Mouse (Mus musculus) limb, embryonic 13.5 days (tissue): ENCODE measurements around the gene Idua. TPM values are rescaled to one million over a fixed set of nuclear protein-coding genes. Genes with fewer than 3 reads are reported as not detected.

Experiments used
- ATAC-seq: fragments of 200-750 bp; cut with Nextera tagmentation; 2 replicates; pipeline ENCODE4 v1.8.0; 2017; ENCODE audit warnings: low read depth, moderate number of reproducible peaks, moderate TSS enrichment; ENCODE audit not compliant: low FRiP score
- H3K27ac ChIP-seq: fragments of 300-500 bp; sonication (generic); 2 replicates; pipeline ENCODE4 v1.5.1; 2015; ENCODE audit warnings: inconsistent platforms, mild to moderate bottlenecking, moderate library complexity
- H3K27me3 ChIP-seq: fragments of 300-500 bp; sonication (generic); 2 replicates; pipeline ENCODE4 v1.6.1; 2015; ENCODE audit warnings: mild to moderate bottlenecking, inconsistent platforms
- H3K36me3 ChIP-seq: fragments of 300-500 bp; sonication (generic); 2 replicates; pipeline ENCODE4 v1.6.1; 2015; ENCODE audit warnings: inconsistent platforms, mild to moderate bottlenecking, moderate library complexity
- H3K4me1 ChIP-seq: fragments of 300-500 bp; sonication (generic); 2 replicates; pipeline ENCODE4 v1.6.1; 2015; ENCODE audit warnings: inconsistent platforms
- H3K4me2 ChIP-seq: fragments of 300-500 bp; sonication (generic); replicated peaks from 2 replicates; pipeline ENCODE4 v1.6.1; 2015; ENCODE audit warnings: inconsistent platforms, mild to moderate bottlenecking, moderate library complexity
- H3K4me3 ChIP-seq: fragments of 300-500 bp; sonication (generic); 2 replicates; pipeline ENCODE4 v1.5.1; 2015; ENCODE audit warnings: moderate library complexity, mild to moderate bottlenecking, inconsistent platforms
- H3K9ac ChIP-seq: fragments of 300-500 bp; sonication (generic); 2 replicates; pipeline ENCODE4 v1.6.1; 2015; ENCODE audit warnings: mild to moderate bottlenecking, inconsistent platforms
- H3K9me3 ChIP-seq: fragments of 300-500 bp; sonication (generic); 2 replicates; pipeline ENCODE4 v1.6.1; 2016; ENCODE audit warnings: inconsistent platforms
- WGBS: fragments of 180-500 bp; shearing (Covaris S2); methylation state at CpG from one replicate; pipeline ENCODE4 v1.1.7; 2015; 5-methylcytosine and 5-hydroxymethylcytosine counted together
- polyA plus RNA-seq: library from polyadenylated mRNA; unstranded; fragments of >200 nt; fragmentation: Nextera tagmentation; extraction: Ambion mirVana; gene quantifications from 2 replicates; pipeline ENCODE4 v1.2.1, GENCODE M21; 2015

Idua gene
- polyA plus RNA-seq, 1 experiment from 2014 or later = 18.2 TPM

GRCm38 (mm10) chr5:108675251-108675816 is 15.2 kb downstream of the Idua start, which contains the start of gene Slc26a1:
TSS of gene Slc26a1 (minus strand) at chr5:108675569.
- Histone ChIP-seq H3K27me3 (no peaks in the 10 kb centered on the region), H3K4me2 (no peak within 1 kb of the TSS), H3K9me3 (no peaks in the 10 kb centered on the region), H3K4me1 (peaks cover 24% of the 10 kb centered on the region), H3K27ac (no peak within 1 kb of the TSS), H3K4me3 (no peak within 1 kb of the TSS), H3K36me3 (peaks cover 26% of the 10 kb centered on the region), H3K9ac (no peak within 1 kb of the TSS)
- no peak for ATAC-seq
- 77% methylated on average over 9 of the region's 9 CpGs for WGBS

- peaks cover 20% of the 10 kb centered on the region for H3K4me1 ChIP-seq
- H3K27me3 ChIP-seq = no peaks in the 10 kb centered on the region
- WGBS = 15% methylated on average over 5 of the region's 5 CpGs
- peak overlapping the region; percentile 89 for H3K27ac ChIP-seq
- H3K9me3 ChIP-seq = no peaks in the 10 kb centered on the region
- ATAC-seq = peak; percentile 45
- H3K4me2 ChIP-seq = peak overlapping the region; percentile 73
- H3K4me3 ChIP-seq = peak overlapping the region; percentile 42
- H3K9ac ChIP-seq = peak overlapping the region; percentile 62
- peaks cover 25% of the 10 kb centered on the region for H3K36me3 ChIP-seq
Observed at GRCm38 (mm10) chr5:108676772-108677498, 16.8 kb downstream of the Idua start.

- peak; percentile 89 for ATAC-seq
- peak overlapping the region; percentile 89 for H3K27ac ChIP-seq
- H3K4me3 ChIP-seq = peak overlapping the region; percentile 42
- H3K9ac ChIP-seq = peak overlapping the region; percentile 62
- peak overlapping the region; percentile 73 for H3K4me2 ChIP-seq
- WGBS = 3% methylated on average over 25 of the region's 25 CpGs
- peaks cover 18% of the 10 kb centered on the region for H3K36me3 ChIP-seq
- H3K9me3 ChIP-seq = no peaks in the 10 kb centered on the region
- peaks cover 20% of the 10 kb centered on the region for H3K4me1 ChIP-seq
- no peaks in the 10 kb centered on the region for H3K27me3 ChIP-seq
Observed at GRCm38 (mm10) chr5:108677605-108678295, 17.6 kb downstream of the Idua start.

DNA sequence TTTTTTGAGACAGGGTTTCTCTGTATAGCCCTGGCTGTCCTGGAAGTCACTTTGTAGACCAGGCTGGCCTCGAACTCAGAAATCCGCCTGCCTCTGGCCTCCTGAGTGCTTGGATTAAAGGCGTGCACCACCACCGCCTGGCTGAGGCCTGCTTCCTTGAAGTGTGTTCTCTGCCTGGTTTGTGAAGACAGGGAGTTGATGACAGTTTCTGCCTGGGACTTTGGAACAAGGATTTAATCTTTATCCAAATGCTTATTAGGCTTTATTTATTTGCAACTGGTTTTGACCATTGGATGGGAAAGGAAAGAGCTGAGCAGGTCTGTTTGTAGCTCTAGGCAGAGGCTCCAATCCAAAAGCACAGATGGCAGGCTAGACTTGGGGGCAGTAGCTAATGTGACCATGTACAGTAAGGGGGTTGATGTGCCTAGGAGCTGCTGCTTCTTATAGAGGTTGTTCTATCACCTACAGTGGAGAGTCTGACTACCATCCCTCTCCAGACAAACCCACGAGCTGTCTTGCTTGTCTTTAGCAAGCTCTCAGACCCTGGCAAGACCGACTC is 18.2 kb downstream of the Idua start:
- Histone ChIP-seq H3K36me3 (peaks cover 15% of the 10 kb centered on the region; the same call in 1 of the 2 replicates), H3K4me2 (no peak overlapping the region), H3K9ac (no peak overlapping the region), H3K27me3 (no peaks in the 10 kb centered on the region), H3K27ac (no peak overlapping the region), H3K9me3 (no peaks in the 10 kb centered on the region), H3K4me1 (peaks cover 20% of the 10 kb centered on the region), H3K4me3 (no peak overlapping the region)
- ATAC-seq = no peak
- 92% methylated on average over 6 of the region's 6 CpGs for WGBS

- Histone ChIP-seq H3K27ac (no peak overlapping the region), H3K27me3 (no peaks in the 10 kb centered on the region), H3K4me3 (no peak overlapping the region), H3K4me1 (peaks cover 17% of the 10 kb centered on the region), H3K9me3 (no peaks in the 10 kb centered on the region), H3K9ac (no peak overlapping the region), H3K4me2 (no peak overlapping the region), H3K36me3 (peaks cover 22% of the 10 kb centered on the region; the same call in 1 of the 2 replicates)
- ATAC-seq = no peak
- WGBS = 52% methylated on average over 3 of the region's 3 CpGs
Observed at GRCm38 (mm10) chr5:108679909-108680308, 19.8 kb downstream of the Idua start.

- Histone ChIP-seq H3K9me3 (no peaks in the 10 kb centered on the region), H3K4me1 (peaks cover 17% of the 10 kb centered on the region), H3K27me3 (no peaks in the 10 kb centered on the region), H3K4me3 (no peak overlapping the region), H3K9ac (no peak overlapping the region), H3K27ac (no peak overlapping the region), H3K36me3 (peaks cover 25% of the 10 kb centered on the region; the same call in 1 of the 2 replicates), H3K4me2 (no peak overlapping the region)
- no peak for ATAC-seq
- WGBS = 91% methylated on average over 6 of the region's 6 CpGs
Observed at GRCm38 (mm10) chr5:108680871-108681270, 20.7 kb downstream of the Idua start.

DNA sequence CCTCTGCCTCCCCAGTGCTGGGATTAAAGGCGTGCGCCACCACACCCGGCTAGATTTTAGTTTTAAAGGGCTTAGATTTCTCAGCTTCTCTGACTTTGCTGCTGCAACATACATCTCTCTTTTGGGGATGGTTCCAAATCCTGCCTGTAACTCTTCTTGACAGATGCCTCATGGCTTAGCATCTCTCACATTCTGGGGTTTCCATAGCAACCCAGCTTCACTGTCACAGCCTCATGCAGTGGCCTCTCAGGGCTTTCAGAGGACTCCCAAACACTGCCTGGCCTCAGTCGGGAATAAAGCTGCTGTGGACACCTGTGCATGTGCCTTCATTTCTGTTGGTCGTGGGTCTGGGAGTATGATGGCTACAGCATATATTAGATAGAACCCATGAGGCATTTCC is 29.0 kb downstream of the Idua start:
- Histone ChIP-seq H3K4me1 (peaks cover 22% of the 10 kb centered on the region), H3K9ac (no peak overlapping the region), H3K9me3 (no peaks in the 10 kb centered on the region), H3K27me3 (no peaks in the 10 kb centered on the region), H3K4me2 (no peak overlapping the region), H3K27ac (no peak overlapping the region), H3K4me3 (no peak overlapping the region), H3K36me3 (peaks cover 21% of the 10 kb centered on the region; the same call in 1 of the 2 replicates)
- WGBS = 80% methylated on average over 5 of the region's 5 CpGs
- ATAC-seq = no peak

- H3K4me3 ChIP-seq = no peak overlapping the region
- ATAC-seq = no peak
Observed at GRCm38 (mm10) chr5:108691152-108691551, 31.0 kb downstream of the Idua start.

GRCm38 (mm10) chr5:108692271-108692670 is 32.1 kb downstream of the Idua start, which contains the start of gene Fgfrl1:
TSS of gene Fgfrl1 (plus strand) at chr5:108692382.
- H3K9me3 ChIP-seq = no peaks in the 10 kb centered on the region
- H3K4me3 ChIP-seq = peak within 1 kb of the TSS; percentile 94
- WGBS = 2% methylated on average over 15 of the region's 18 CpGs
- peaks cover 44% of the 10 kb centered on the region for H3K4me1 ChIP-seq
- H3K4me2 ChIP-seq = peak within 1 kb of the TSS; percentile 82
- H3K27me3 ChIP-seq = no peaks in the 10 kb centered on the region
- H3K9ac ChIP-seq = peak within 1 kb of the TSS; percentile 58
- no peak for ATAC-seq
- peaks cover 19% of the 10 kb centered on the region for H3K36me3 ChIP-seq
- H3K27ac ChIP-seq = peak within 1 kb of the TSS; percentile 39; the same call in 1 of the 2 replicates

More at GRCm38 (mm10) chr5:108691152-108691551, 31.0 kb downstream of the Idua start:
- Histone ChIP-seq H3K9me3 (no peaks in the 10 kb centered on the region), H3K4me2 (peak overlapping the region; percentile 82; the same call in 1 of the 2 replicates), H3K9ac (no peak overlapping the region), H3K27ac (no peak overlapping the region), H3K4me1 (peaks cover 33% of the 10 kb centered on the region), H3K36me3 (peaks cover 19% of the 10 kb centered on the region), H3K27me3 (no peaks in the 10 kb centered on the region)
- WGBS = 72% methylated on average over 4 of the region's 4 CpGs

DNA sequence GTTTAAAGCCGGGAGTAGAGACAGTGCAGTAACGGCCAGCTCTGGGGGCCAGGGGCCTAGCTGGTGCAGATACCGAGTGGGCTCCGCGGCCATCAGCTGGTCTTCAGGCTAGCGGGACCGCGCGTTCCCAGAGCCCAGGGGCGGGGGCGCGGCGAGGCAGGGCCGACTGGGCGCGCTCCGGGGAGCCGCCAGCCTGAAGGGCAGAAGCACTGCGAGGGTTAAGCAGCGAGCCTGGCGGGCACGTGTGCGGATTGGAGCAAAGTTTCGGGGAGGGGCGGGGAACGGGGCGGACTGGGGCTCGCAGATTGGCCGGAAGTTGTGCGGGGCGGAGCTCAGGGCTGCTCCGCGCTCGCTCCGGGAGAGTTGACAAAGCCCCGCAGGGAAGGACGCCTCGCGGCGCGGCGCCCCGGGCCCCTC is 33.7 kb downstream of the Idua start:
- Histone ChIP-seq H3K27me3 (no peaks in the 10 kb centered on the region), H3K9ac (peak overlapping the region; percentile 89), H3K36me3 (peaks cover 26% of the 10 kb centered on the region), H3K4me3 (peak overlapping the region; percentile 94), H3K27ac (peak overlapping the region; percentile 78; the same call in 1 of the 2 replicates), H3K4me2 (peak overlapping the region; percentile 82), H3K9me3 (no peaks in the 10 kb centered on the region), H3K4me1 (peaks cover 60% of the 10 kb centered on the region)
- WGBS = under 1% methylated on average over 43 of the region's 43 CpGs
- peak; percentile 94 for ATAC-seq

DNA sequence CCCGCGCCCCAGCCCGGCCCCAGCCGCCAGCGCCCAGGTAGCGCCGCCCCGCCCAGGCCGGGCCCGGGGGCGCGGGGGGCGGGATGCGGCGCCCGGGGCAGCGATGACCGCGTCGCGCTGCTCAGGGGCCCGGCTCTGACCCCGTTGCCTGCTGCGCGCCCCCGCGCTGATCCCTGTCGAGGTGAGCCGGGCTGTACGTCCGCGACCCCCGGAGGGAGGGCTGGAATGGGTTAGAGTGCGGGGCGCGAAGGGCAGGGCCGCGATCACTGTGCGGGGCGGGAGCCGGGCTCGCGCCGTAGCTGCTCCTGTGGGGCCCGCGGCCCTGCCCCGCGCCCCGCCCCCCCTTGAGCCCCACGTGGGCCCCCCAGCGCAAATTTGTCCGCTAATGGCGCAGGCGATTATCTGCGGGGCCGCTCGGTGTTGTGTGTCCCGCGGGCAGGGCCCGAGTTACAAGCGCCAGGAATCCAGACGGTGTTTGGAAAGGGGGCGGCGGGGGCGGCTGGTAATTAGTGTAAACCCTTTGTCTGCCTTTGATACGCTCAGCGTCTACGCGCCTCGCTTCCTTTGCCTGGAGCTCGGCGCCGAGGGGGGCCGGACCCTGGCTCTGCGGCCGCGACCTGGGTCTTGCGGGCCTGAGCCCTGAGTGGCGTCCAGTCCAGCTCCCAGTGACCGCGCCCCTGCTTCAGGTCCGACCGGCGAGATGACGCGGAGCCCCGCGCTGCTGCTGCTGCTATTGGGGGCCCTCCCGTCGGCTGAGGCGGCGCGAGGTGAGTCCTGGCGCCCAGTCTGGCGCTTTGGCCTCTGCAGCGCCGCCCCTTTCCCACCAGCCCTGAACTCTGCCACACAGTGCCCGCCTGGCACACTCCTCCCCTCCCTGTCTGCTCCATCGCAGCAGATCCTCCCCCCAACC is 34.5 kb downstream of the Idua start:
- Histone ChIP-seq H3K27ac (peak overlapping the region; percentile 78), H3K27me3 (no peaks in the 10 kb centered on the region), H3K36me3 (peaks cover 30% of the 10 kb centered on the region), H3K9me3 (no peaks in the 10 kb centered on the region), H3K4me1 (peaks cover 68% of the 10 kb centered on the region), H3K4me2 (peak overlapping the region; percentile 82), H3K4me3 (peak overlapping the region; percentile 94), H3K9ac (peak overlapping the region; percentile 89)
- ATAC-seq = peak; percentile 52
- under 1% methylated on average over 95 of the region's 99 CpGs for WGBS
